Mouse (Mus musculus) Muller cell, postnatal 12 days (primary cell): ENCODE data around the gene Gm17018.

Source experiments
- DNase-seq: peaks from one replicate; pipeline ENCODE4 v3.0.0-alpha.2; 2015; ENCODE audit errors: inconsistent ontology term

Gene Gm17018

DNA sequence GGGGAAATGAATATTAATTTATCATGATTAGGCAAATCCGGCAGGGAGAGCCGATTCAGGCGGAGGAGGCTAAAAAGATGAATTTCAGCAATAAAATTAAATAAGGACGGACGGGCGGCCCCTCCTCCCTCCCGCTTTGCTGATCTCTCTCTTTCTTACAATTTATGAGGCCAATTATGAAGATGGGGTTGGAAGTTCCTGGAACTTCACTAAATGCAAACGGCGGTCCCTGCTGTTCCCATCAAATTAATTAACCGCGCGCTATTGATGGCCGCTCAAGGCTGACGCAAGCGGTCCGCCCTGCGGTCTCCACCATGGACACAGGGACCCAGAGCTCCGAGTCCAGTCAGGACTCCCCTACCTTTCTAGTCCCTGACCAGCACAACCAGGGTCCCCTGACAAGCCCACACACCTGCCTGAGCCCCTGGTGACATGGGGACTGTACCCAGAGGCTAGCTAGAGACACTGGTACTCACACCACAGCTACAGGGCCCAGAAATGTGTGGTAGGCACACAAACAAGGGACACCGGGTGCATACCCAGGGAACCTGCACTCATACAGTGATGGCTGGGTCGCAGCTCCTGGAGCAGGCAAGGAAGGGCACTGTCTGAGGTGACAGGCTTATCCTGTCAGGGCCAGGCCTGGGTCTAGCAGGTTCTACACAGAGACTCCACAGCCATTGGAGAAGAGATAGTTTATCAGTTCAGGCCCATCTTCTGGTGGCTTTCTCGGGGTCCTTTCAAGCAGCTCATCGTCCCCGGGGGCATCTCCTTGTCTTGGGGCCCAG is 11.1 kb upstream of the Gm17018 start:
- DNase-seq, result no peak

- DNase-seq, result no peak
Observed at GRCm38 (mm10) chr19:45549948-45550347, 10.5 kb upstream of the Gm17018 start.

DNA sequence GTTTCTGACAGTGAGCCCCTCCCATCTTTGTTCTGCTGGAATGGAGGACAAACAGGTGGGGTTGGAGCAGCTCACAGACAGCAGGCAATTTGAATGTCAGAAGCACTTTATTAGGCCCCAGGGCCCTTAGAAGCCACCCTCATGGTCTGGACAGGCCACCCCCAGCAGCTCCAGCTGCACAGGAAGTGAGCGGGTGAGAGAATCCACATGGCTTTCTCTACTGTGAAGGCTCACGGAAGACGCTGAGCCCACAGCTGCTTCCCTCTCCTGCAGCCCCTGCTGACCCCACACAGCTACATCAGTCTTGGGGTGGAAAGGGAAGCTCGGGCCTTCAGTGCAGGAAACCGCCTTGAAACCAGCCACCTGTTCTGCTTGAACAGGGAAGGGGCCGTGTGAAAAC is 8.2 kb upstream of the Gm17018 start:
- no peak for DNase-seq

DNA sequence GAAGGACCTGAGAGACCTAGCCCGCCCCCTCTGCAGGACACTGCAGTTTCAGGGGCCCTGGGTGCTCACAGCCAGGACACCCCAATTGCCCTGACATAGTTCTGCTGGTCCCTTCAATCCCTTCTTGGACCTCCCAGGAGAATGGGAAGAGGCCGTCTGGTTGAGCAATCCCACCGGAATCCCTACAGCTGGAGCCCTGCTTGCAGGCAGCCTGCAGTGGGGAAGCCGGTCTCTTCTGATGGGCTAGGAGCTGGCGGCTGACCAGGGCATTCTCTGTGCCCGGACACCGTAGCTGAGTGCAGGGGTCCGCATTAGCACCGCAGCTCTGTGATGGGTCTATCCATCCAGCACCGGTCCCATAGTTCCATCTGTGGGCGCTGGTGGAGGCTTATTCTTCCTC is 6.3 kb upstream of the Gm17018 start:
- DNase-seq, result no peak

DNA sequence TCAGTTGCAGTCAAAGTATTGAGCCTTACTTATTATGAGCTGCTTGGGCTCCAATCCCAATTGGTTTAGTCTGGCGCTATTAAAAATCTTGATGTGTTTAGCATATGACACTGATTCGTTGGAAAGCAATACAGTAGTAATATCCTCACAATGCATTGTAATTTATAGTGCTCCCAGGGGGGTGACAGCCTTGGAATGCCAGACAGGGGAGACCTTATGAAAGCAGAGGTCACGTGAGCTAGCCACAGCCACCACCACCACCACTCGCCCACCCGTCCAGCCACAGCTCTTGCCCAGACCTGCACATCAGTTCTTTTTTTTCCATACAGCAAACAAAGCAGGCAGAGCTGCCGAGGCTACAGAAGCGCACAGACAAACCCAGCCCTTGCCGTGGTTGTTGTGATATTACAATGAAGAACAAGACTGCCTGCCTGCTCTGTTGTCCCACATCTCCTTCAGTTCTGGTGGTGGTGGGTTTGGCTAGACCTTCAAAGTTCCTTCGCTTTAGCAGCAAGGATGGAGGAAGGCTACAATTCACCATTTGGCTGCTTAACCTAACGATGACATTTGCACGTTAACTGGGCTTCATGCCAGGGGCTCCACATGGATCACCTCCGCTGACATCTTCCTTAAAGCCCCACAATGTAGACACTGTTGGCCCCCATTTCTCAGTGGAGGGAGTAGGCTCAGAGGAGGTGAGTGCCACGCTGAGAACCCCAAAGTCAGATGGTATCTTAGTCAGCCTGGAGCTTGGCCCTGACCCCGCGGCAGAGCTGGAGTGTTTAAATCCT is 5.7 kb downstream of the Gm17018 start:
- no peak for DNase-seq

- DNase-seq, result no peak
Observed at GRCm38 (mm10) chr19:45567367-45567766, 7.0 kb downstream of the Gm17018 start.

- no peak for DNase-seq
Observed at GRCm38 (mm10) chr19:45573033-45573432, 12.6 kb downstream of the Gm17018 start.

DNA sequence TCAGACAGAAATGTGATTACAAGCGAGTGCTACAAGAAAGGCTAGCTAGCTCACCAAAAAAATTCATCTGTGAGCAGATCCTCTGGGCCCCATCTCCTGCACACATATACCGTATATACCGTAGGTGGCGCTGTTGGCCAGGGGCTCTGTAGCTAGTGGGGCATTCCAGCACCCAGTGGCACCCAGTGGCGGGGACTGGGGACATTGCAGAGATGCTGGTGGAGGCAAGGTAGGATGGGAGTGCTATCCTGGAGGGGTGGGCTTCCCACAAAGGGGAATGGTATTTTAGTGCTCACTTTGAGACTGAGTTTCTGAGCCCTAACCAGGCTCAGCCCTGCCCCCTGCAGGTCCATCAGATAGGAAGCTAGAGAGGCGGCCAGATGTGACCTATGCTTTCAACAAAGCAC is 13.4 kb downstream of the Gm17018 start:
- DNase-seq, result peak; percentile 81

GRCm38 (mm10) chr19:45574339-45574898 is 14.0 kb downstream of the Gm17018 start:
- no peak for DNase-seq

DNA sequence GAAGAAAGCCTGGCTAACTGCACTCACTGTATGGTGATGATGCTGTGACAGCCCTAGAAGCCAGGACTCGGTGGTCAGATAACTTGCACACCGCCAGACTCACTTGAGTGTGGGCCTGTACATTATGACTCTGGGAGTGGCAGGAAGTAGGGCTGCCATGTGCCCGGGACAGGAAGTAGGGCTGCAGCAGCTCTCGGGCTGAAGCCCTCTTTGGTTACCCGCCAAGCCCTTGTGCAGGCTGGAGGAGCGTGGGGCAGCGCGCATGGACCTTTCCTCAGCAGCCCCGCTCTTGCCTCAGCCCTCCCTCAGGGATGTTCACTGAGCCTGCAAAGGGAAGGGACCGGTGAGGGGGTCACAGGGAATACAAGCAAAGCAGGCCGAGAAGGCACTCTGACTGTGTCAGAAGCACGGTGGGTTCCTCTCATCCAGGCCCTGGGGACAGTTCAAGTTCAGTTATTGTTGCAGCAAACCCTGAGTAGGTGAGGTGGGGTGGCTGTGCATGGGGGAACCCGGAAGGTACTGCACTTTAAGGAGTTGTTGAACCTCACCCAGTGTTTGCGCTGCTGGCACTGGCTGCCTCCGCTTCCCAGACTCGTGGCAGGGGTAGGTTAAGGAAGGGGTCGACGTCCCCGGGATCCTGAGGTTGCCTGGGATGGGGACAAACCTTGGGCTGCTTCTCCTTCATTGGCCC is 14.7 kb downstream of the Gm17018 start:
- no peak for DNase-seq

- DNase-seq, result no peak
Observed at GRCm38 (mm10) chr19:45575632-45576001, 15.2 kb downstream of the Gm17018 start.

DNA sequence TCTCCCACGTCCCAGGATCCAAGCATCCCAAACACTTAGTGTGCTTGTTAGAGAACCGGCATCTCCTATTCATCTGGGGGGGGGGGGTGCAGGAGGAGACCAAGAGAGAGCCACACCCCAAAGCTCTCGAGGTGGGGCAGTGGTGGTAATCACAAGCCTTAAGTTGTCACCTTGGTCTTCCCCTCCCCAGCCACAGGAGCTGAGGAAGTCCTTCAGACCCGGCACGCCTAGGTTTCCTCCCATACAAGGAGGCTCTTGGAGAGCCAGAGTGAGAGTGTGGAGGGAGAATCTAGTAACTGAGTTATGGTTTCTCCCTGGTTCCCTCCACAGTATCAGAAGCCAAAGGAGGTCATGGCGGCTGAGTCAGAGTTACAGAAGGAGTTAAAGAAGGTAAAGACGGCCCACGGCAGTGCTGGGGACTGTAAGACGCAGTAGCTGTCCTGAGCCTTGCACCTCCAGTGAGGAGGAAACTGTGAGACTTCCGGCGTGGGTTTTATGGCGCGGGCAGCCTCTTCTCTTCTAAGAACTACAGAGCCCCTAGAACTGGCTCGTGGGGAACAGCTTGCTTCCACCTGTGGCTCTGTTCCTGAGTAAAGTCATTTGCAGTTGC is 16.8 kb downstream of the Gm17018 start:
- DNase-seq, result no peak

GRCm38 (mm10) chr19:45578976-45579375 is 18.6 kb downstream of the Gm17018 start:
- no peak for DNase-seq

DNA sequence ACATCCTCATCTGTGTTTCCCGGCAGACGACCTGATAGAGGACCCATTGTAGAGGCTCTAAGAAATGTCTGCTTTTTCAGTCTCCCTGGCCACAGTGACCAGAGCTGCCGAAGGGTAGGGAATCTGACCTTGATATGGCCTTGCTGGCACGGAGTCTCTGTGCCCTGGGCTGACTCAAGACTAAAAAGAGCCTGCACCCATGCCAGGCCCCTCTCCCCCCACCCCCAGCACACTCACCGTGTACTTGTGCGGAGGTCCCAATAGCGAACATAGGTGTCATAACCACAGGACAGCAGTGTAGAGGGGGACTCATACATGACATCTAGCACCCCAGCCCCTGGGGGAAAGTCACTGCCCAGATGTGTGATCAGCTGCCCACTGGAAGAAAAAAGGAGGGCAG is 19.0 kb downstream of the Gm17018 start:
- DNase-seq, result no peak

DNA sequence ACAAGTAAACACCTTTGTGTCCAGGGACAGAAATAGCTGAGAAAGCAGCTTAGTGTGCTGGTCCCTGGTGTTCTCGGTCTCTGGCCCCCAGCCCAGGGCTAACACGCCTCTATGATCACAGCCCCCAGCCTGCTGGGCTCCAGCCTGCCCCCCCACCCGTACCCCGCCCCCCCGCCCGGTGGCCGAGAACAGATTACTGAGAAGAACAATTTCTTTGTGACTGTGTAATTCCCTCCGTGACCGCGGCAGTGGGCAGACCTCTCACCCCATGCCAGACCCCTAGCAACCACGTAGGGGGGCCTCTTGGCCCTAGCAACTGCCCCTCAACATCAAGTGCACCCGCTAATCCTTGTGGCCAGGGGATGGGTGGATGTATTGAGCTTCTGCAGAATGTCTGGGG is 19.8 kb downstream of the Gm17018 start:
- DNase-seq, result peak; percentile 22

- DNase-seq, result peak; percentile 79
Observed at GRCm38 (mm10) chr19:45581257-45581656, 20.8 kb downstream of the Gm17018 start.

- peak; percentile 70 for DNase-seq
Observed at GRCm38 (mm10) chr19:45582161-45582560, 21.7 kb downstream of the Gm17018 start.

DNA sequence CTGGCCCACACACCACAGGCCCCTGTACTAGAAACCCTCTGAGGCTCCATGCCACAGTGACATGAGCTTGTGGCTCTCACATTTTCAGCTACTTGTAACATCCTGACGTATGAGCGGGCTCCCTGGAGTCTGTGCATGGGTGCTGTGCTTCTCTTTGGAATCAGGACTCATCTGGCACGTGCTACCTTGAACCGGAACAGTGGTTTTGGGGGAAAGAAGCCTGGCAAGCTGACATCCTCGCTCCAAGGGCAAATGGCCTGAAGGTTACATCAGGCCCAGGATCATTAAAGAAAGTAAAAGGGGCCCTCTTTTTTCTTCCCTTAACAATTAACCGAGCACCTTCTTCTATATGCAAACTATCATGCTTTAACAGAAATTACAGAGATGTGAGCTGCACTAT is 22.7 kb downstream of the Gm17018 start:
- no peak for DNase-seq

DNA sequence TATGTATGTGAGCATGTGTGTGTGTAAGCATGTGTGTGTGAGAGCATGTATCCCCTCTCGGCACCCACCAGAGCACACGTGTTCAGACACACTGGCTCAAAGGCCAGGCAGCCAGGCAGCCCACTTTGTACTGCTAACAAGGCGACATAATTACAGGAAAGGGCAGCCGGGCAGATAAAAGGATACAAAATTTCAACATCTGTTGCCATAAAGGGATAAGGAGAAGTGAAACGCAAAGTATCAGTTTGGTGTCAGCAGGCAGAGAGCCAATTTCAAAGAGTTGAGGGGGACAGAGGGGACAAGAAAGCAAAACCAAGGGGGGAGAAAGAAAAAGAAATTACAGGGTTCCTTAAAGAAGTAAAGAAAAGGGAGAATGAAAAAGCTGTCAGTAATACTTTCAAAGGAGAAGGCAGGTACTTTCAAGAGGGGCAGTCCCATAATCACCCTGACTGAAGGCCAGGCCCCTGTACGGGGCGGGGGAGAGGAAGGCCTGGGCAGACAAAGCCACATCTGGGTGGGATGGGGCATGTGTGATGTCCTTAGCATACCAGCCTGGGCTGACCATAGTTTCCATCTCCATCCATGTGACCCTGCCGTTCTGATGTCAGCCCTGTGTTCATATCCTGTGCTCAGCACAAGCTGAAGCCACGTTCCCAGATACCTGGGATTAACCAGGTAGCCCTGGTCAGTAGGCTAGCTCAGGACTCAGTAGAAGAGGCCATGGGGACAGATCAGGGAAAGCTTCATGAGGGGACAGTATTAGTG is 24.6 kb downstream of the Gm17018 start:
- DNase-seq, result no peak

DNA sequence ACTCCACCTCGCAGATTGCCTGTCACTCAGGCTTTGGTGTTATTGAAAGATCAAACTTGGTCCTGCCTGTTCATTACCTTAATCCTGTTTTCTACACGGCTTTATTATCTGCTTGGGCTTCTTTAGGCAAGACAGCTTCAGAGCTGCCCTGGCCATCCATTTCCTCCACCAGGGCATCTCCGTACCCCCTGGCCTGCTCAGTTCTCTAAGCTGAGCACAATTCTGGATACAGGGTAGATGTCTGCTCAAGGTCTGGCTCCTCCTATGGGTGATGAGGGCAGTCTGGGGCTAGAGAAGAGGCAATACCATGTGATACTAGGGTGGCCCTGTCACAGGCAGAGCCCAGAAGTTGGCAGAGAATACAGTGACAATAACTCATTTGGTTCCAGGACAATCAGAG is 26.4 kb downstream of the Gm17018 start:
- no peak for DNase-seq
